Mouse (Mus musculus): ENCODE measurements at regions not wholly inside any gene's neighbourhood (a gene's known extent, or its start where the extent isn't known, plus 50 kb on each side); places are given as distances from the start of the nearest gene placed in this dataset.

GRCm38 (mm10) chr17:84129204-84129603 lies 58.5 kb downstream of the Zfp36l2 start:
- no peak for DNase-seq (ENCODE audit: low spot score)

DNA sequence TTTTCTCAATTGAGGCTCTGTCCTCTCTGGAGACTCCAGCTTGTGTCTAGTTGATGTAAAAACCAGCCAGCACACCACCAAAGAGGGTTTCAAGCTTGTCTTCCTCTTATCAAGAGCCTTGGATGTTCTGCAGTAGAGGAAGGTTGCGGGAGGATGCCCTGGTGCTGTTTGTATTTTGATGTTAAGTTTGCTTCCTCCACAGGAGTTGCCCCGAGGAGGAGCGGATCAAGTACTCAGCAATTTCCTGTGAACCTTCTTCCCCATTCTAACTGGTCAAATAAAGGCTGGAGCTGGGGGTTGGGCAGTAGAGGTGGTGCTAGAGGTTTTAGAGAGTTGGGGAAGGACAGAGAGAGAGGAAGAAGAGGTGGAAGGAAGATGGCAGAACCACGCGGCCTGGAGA lies 59.5 kb downstream of the Zfp36l2 start:
- DNase-seq (ENCODE audit: low spot score), result no peak

GRCm38 (mm10) chr17:84126168-84126567 lies 61.6 kb downstream of the Zfp36l2 start:
- DNase-seq (ENCODE audit: low spot score), result no peak

GRCm38 (mm10) chr17:84123161-84123560 lies 64.6 kb downstream of the Zfp36l2 start:
- no peak for DNase-seq (ENCODE audit: low spot score)

GRCm38 (mm10) chr17:84122486-84123131 lies 65.1 kb downstream of the Zfp36l2 start:
- no peak for DNase-seq (ENCODE audit: low spot score)

DNA sequence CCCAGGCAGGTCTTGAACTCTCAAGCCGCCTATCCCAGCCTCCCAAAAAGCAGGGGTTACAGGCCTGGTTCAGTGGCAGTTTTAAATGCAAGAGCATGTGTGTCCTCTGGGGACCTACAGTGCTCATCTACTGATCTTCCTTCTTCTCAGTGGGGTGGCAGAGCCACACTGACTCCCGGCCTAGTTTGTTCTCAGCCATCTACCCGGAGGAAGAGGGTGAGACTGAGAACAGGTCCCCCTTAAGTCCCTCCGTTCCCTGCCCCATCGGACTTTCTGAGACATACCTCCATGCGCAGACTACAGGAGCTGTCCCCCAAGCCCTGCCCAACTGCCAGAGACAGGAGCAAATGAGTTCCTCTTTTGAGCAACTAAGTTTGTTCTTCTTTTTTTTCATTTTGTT lies 66.5 kb downstream of the Zfp36l2 start:
- DNase-seq (ENCODE audit: low spot score), result no peak

DNA sequence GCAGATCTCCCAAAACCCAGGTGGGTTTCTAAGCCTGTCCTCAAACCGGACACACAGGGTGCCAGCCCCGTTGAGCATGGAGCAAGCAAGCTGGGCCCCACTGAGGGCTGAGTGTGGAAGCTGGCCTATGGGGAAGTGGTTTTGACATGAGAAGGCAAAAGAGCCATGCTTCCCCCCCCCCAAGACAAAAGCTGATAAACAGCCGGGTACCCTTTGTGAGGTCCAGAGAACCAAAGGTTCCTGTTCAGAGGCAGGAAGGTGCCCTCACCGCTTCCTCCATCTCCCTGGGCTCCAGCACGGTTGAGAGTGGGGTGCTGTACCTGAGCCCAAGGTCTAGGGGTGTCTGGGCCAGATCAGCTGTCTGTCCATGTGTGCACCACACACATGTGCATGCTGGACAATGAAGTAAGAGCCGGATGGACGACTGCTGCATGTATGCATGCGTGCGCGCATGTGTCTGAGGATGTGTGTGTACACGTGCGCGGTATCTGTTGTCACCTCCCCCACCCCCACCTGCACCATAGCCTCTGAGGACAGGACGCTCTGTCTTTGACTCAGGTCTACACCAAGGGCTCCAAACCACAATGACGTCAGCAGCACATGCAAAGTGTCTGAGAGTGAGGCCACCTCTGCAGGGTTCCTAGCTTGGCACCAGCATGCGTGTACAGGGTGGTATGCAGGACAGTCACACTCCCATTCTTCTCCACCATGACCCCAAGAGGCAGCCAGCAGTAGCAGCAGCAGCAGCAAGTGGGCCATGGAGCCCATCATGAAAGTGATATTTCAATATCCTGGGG lies 68.3 kb downstream of the Zfp36l2 start:
- DNase-seq (ENCODE audit: low spot score), result peak; percentile 62

DNA sequence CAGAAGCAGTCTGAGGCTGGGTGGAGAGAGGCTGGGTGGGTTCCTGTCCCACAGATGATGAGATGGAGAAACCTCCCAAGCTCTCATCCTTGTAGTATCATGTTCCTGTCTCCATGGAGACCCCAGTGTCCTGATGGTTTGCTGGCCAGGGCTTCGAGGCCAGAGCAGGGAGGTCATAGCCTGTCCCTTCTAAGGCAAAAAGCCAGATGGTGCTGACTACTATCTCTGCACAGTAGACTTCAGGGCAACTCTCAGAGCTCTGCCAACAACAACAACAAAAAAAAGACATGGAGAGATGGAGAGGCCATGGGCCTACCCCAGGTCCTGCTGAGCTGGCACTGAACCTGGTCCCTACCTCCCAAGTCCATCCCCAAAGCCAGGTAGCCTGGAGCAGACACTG lies 69.0 kb downstream of the Zfp36l2 start:
- no peak for DNase-seq (ENCODE audit: low spot score)

- DNase-seq (ENCODE audit: low spot score), result no peak
Measured at GRCm38 (mm10) chr17:84118271-84118670, 69.5 kb downstream of the Zfp36l2 start.

DNA sequence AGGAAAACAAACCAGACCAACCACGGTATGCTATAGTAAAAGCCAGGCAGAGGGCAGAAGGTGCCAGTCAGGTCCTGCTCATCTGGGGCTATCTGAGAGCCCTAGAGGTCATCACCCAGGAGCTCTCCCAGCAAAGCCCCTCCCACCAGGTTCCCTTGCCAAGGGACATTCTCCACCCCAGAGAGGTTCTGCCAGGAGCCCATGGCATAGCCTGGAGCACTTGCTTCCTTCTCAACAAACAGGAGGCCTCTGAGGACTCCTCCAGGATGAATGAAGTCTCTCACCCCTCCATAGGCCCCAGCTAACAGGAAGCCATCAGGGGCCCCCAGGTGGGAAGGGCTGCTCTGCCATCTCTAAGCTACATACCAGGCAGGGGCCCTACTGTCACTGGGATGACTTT lies 70.0 kb downstream of the Zfp36l2 start:
- DNase-seq (ENCODE audit: low spot score), result no peak

DNA sequence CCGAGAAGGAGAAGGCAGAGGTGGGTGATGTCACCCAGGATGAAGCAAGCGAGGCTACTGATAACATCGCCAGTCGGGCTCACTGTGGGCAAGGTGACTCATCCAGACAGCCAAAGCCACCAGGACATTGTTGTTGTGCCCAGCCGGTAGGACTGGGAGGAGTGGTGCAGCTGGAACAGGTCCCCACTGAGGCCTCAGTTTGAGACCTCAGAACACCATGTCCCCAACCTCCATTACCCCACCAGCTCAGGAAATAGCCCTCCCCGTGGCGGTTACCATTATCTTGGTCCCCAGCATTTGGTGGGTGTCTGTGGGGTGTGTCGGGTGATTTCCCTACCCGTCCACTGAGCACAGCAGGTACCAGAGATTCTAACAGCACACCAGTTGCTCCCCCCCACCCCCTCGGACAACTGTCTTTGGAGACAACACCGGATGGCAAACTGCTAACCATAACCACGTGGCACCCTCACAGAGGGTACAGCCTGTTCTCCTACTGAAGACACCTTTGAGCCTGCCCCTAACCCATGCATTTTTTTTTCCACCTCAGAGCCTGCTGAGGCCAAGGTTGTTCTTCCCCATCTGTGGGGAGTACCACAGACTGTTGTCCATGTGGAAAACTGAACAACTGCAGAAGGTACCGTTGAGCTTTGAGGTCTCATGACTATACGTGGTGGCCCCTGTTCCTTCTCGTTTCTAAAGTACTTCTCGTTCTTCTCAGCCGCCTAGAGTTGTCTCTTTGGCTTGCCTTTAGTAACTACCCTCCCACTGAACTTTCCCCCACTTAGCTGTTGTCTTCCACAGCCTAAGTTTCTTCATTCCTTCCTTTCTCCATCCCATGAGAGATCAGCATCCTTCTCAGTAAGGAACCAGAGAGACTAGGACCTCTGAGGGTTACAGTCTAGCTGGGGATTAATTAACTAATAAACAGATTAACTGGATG lies 71.1 kb downstream of the Zfp36l2 start:
- DNase-seq (ENCODE audit: low spot score), result peak; percentile 40

DNA sequence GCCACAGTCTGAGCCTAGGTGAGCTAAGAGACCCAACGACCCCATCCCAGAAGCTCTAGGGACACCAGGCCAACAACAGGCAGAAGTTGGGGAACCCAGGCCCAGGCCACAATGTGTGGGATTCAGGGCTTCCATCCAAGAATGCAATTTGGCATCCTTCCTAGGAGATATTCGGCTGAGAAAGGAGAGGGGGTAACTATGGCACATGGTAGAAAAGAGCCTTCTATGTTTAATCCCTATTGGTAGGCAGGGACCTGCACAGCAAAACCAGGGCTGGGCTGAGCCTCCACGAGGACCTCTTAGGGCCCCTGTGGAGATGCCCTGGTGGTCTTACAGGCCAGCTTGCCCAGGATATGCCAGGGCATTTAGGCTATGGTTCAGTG lies 71.8 kb downstream of the Zfp36l2 start:
- no peak for DNase-seq (ENCODE audit: low spot score)

DNA sequence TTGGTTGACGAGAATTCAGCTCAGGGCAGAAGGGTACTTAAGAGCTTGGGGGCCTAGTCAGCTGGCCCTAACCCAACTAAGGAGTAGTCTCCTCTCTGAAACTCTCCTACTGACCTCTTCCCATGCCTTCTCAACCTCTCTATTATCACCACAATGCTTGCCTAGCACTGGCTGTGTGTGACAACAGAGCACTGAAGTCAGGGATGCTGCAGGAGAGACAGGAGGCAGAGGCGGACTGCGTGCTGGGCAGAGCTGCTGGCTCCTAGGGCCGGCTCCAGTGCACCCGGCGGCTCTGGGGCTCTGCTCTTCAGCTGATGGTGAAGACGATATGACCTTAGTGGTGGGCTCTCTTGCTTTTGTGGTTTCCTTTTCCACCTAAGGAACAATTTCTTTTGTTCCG lies 72.6 kb downstream of the Zfp36l2 start:
- no peak for DNase-seq (ENCODE audit: low spot score)

GRCm38 (mm10) chr17:84114279-84114994 lies 73.3 kb downstream of the Zfp36l2 start:
- no peak for DNase-seq (ENCODE audit: low spot score)

DNA sequence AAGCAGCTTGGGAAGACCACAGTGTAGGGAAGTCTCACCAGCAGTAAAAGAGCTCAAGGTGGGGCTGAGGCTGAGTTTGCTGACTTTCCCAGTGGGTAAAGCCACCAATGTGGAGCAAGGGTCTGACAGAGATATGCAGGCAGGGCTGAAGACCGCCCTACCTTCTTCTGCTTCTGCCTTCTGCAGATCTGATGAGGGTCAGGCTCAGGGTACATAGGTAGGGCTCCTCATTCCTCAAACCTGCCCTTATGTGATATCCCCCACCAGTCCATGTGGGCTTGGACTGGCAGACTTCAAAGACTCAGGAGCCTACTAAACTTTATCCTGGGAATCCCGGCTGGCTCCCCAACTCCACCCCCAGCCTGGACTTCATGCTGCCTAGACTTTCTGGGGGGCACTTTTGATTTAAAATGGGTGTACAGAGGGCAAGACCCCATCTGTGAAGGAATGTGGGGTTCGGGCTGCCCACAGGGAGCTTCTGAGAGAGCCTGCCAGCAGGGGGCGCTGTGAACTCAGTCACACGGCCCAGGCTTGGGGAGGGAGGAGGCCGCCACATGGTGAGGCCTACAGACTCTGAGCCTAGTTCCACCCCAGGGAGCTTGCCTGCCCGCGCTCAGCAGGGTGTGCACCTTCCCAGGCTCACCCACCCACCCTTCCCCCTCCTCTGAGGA lies 74.0 kb downstream of the Zfp36l2 start:
- DNase-seq (ENCODE audit: low spot score), result peak; percentile 86

- DNase-seq (ENCODE audit: low spot score), result no peak
Measured at GRCm38 (mm10) chr17:84112411-84113031, 75.2 kb downstream of the Zfp36l2 start.

DNA sequence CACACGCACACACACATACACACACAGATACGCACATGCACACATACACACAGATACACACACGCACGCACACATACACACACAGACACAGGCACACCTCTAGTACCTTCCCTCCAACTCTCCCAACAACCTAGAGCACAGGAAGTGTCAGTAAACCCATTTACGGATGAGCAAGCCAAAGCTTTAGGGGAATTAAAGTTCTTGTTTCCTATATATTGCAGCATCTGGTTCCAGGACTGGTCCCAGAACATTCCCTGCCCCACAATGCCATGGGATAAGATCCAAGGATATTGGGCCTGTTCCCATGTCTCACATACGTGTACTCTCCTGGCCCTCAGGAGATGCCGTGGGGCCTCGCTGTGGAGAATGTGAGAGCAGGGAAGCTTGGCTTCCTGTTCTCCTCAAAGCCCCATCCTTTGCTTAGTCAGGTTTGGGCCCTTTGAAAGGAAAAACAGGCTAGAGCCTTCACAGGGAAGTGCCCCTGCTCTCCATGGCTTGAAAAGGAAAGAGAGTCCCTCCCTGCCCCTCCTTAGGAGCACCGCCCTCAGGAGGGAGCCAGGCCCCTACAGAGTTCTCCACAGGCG lies 75.9 kb downstream of the Zfp36l2 start:
- DNase-seq (ENCODE audit: low spot score), result no peak

GRCm38 (mm10) chr17:84110945-84111344 lies 76.8 kb downstream of the Zfp36l2 start:
- no peak for DNase-seq (ENCODE audit: low spot score)

GRCm38 (mm10) chr17:84110000-84110695 lies 77.6 kb downstream of the Zfp36l2 start:
- no peak for DNase-seq (ENCODE audit: low spot score)

Data from spleen, adult 12 weeks (tissue).